Mouse (Mus musculus) embryonic facial prominence, embryonic 12.5 days (tissue): ENCODE results near the gene Ttll6. TPM values are rescaled to one million over a fixed set of nuclear protein-coding genes. Genes with fewer than 3 reads are reported as not detected.

Experiments used
- ATAC-seq: fragments of 200-750 bp; cut with Nextera tagmentation; 2 replicates; pipeline ENCODE4 v1.8.0; 2017; ENCODE audit not compliant: insufficient number of reproducible peaks, insufficient read depth, low FRiP score, low TSS enrichment
- H3K27ac ChIP-seq: fragments of 300-500 bp; sonication (generic); 2 replicates; pipeline ENCODE4 v1.5.1; 2016; ENCODE audit warnings: mild to moderate bottlenecking
- H3K27me3 ChIP-seq: fragments of 300-500 bp; sonication (generic); 2 replicates; pipeline ENCODE4 v1.6.1; 2016; ENCODE audit warnings: mild to moderate bottlenecking, moderate library complexity
- H3K36me3 ChIP-seq: fragments of 300-500 bp; sonication (generic); 2 replicates; pipeline ENCODE4 v1.6.1; 2016; ENCODE audit warnings: mild to moderate bottlenecking
- H3K4me1 ChIP-seq: fragments of 300-500 bp; sonication (generic); 2 replicates; pipeline ENCODE4 v1.6.1; 2016
- H3K4me2 ChIP-seq: fragments of 300-500 bp; sonication (generic); replicated peaks from 2 replicates; pipeline ENCODE4 v1.6.1; 2016; ENCODE audit warnings: mild to moderate bottlenecking, moderate library complexity
- H3K4me3 ChIP-seq: fragments of 300-500 bp; sonication (generic); 2 replicates; pipeline ENCODE4 v1.5.1; 2016; ENCODE audit warnings: mild to moderate bottlenecking
- H3K9ac ChIP-seq: fragments of 300-500 bp; sonication (generic); 2 replicates; pipeline ENCODE4 v1.6.1; 2016; ENCODE audit warnings: mild to moderate bottlenecking, moderate library complexity
- H3K9me3 ChIP-seq: fragments of 300-500 bp; sonication (generic); 2 replicates; pipeline ENCODE4 v1.6.1; 2016; ENCODE audit warnings: mild to moderate bottlenecking, moderate library complexity
- WGBS: fragments of 180-500 bp; shearing (Covaris S2); methylation state at CpG from one replicate; pipeline ENCODE4 v1.1.7; 2016; 5-methylcytosine and 5-hydroxymethylcytosine counted together
- polyA plus RNA-seq: library from polyadenylated mRNA; unstranded; fragments of >200 nt; fragmentation: Nextera tagmentation; extraction: Ambion mirVana; gene quantifications from 2 replicates; pipeline ENCODE4 v1.2.1, GENCODE M21; 2016

Gene Ttll6
- polyA plus RNA-seq, 1 experiment from 2014 or later, result 0.12 TPM

GRCm38 (mm10) chr11:96169016-96169415 lies 35.4 kb downstream of the Ttll6 start:
- Histone ChIP-seq H3K27me3 (peaks cover 99% of the 10 kb centered on the region), H3K27ac (no peak overlapping the region), H3K9ac (no peak overlapping the region), H3K4me2 (no peak overlapping the region), H3K4me1 (no peaks in the 10 kb centered on the region), H3K4me3 (no peak overlapping the region), H3K36me3 (no peaks in the 10 kb centered on the region), H3K9me3 (no peaks in the 10 kb centered on the region)
- no peak for ATAC-seq
- 9% methylated on average over 7 of the region's 7 CpGs for WGBS

GRCm38 (mm10) chr11:96170711-96171379 lies 37.3 kb downstream of the Ttll6 start:
- Histone ChIP-seq H3K4me1 (no peaks in the 10 kb centered on the region), H3K36me3 (no peaks in the 10 kb centered on the region), H3K9me3 (no peaks in the 10 kb centered on the region), H3K9ac (no peak overlapping the region), H3K4me3 (no peak overlapping the region), H3K4me2 (no peak overlapping the region), H3K27ac (no peak overlapping the region), H3K27me3 (peaks cover 95% of the 10 kb centered on the region)
- WGBS, result 2% methylated on average over 20 of the region's 20 CpGs
- no peak for ATAC-seq

GRCm38 (mm10) chr11:96171601-96172000 lies 38.0 kb downstream of the Ttll6 start:
- Histone ChIP-seq H3K4me1 (no peaks in the 10 kb centered on the region), H3K9ac (no peak overlapping the region)
- WGBS, result 3% methylated on average over 3 of the region's 3 CpGs

GRCm38 (mm10) chr11:96172511-96173287 lies 39.1 kb downstream of the Ttll6 start:
- H3K9me3 ChIP-seq, result no peaks in the 10 kb centered on the region
- under 1% methylated on average over 25 of the region's 25 CpGs for WGBS
- H3K4me1 ChIP-seq, result no peaks in the 10 kb centered on the region
- H3K27me3 ChIP-seq, result peaks cover 95% of the 10 kb centered on the region
- H3K4me2 ChIP-seq, result no peak overlapping the region
- no peak for ATAC-seq
- H3K36me3 ChIP-seq, result no peaks in the 10 kb centered on the region
- H3K4me3 ChIP-seq, result no peak overlapping the region
- H3K27ac ChIP-seq, result no peak overlapping the region
- H3K9ac ChIP-seq, result no peak overlapping the region

More at GRCm38 (mm10) chr11:96171601-96172000, 38.0 kb downstream of the Ttll6 start:
- Histone ChIP-seq H3K4me3 (no peak overlapping the region), H3K4me2 (no peak overlapping the region), H3K36me3 (no peaks in the 10 kb centered on the region), H3K27me3 (peaks cover 95% of the 10 kb centered on the region), H3K9me3 (no peaks in the 10 kb centered on the region), H3K27ac (no peak overlapping the region)
- ATAC-seq, result no peak

GRCm38 (mm10) chr11:96173288-96173840 lies 39.8 kb downstream of the Ttll6 start:
- Histone ChIP-seq H3K9me3 (no peaks in the 10 kb centered on the region), H3K4me2 (no peak overlapping the region), H3K4me1 (no peaks in the 10 kb centered on the region), H3K27ac (no peak overlapping the region), H3K27me3 (peaks cover 95% of the 10 kb centered on the region), H3K36me3 (no peaks in the 10 kb centered on the region), H3K9ac (no peak overlapping the region), H3K4me3 (no peak overlapping the region)
- 3% methylated on average over 16 of the region's 16 CpGs for WGBS
- no peak for ATAC-seq

GRCm38 (mm10) chr11:96174881-96175280 lies 41.3 kb downstream of the Ttll6 start:
- Histone ChIP-seq H3K9me3 (no peaks in the 10 kb centered on the region), H3K36me3 (no peaks in the 10 kb centered on the region), H3K4me3 (no peak overlapping the region), H3K4me2 (no peak overlapping the region), H3K4me1 (no peaks in the 10 kb centered on the region), H3K27ac (no peak overlapping the region), H3K27me3 (peaks cover 95% of the 10 kb centered on the region), H3K9ac (no peak overlapping the region)
- 2% methylated on average over 6 of the region's 6 CpGs for WGBS
- ATAC-seq, result no peak

- no peak overlapping the region for H3K9ac ChIP-seq
- H3K36me3 ChIP-seq, result no peaks in the 10 kb centered on the region
- H3K27ac ChIP-seq, result no peak overlapping the region
- no peak for ATAC-seq
- H3K27me3 ChIP-seq, result peaks cover 95% of the 10 kb centered on the region
- H3K4me2 ChIP-seq, result no peak overlapping the region
- 2% methylated on average over 17 of the region's 17 CpGs for WGBS
- H3K9me3 ChIP-seq, result no peaks in the 10 kb centered on the region
- H3K4me3 ChIP-seq, result no peak overlapping the region
- H3K4me1 ChIP-seq, result no peaks in the 10 kb centered on the region
These were observed 41.9 kb downstream of the Ttll6 start for GRCm38 (mm10) chr11:96175511-96175910.

GRCm38 (mm10) chr11:96175951-96176530 lies 42.5 kb downstream of the Ttll6 start:
- Histone ChIP-seq H3K4me2 (no peak overlapping the region), H3K9ac (no peak overlapping the region), H3K36me3 (no peaks in the 10 kb centered on the region), H3K27me3 (peaks cover 95% of the 10 kb centered on the region), H3K4me1 (no peaks in the 10 kb centered on the region), H3K9me3 (no peaks in the 10 kb centered on the region), H3K27ac (no peak overlapping the region), H3K4me3 (no peak overlapping the region)
- 3% methylated on average over 9 of the region's 9 CpGs for WGBS
- no peak for ATAC-seq

GRCm38 (mm10) chr11:96176841-96177240 lies 43.3 kb downstream of the Ttll6 start:
- Histone ChIP-seq H3K4me1 (no peaks in the 10 kb centered on the region), H3K9me3 (no peaks in the 10 kb centered on the region), H3K36me3 (no peaks in the 10 kb centered on the region), H3K9ac (no peak overlapping the region), H3K4me3 (no peak overlapping the region), H3K4me2 (no peak overlapping the region), H3K27me3 (peaks cover 95% of the 10 kb centered on the region), H3K27ac (no peak overlapping the region)
- no peak for ATAC-seq
- 2% methylated on average over 10 of the region's 10 CpGs for WGBS

- no peak for ATAC-seq
- Histone ChIP-seq H3K9ac (no peak overlapping the region), H3K9me3 (peaks cover 4% of the 10 kb centered on the region; the same call in 1 of the 2 replicates), H3K4me3 (no peak overlapping the region), H3K36me3 (no peaks in the 10 kb centered on the region), H3K27me3 (peaks cover 95% of the 10 kb centered on the region), H3K4me1 (no peaks in the 10 kb centered on the region), H3K27ac (no peak overlapping the region), H3K4me2 (no peak overlapping the region)
- under 1% methylated on average over 26 of the region's 27 CpGs for WGBS
These were observed 44.1 kb downstream of the Ttll6 start for GRCm38 (mm10) chr11:96177546-96178174.

- H3K4me3 ChIP-seq, result no peak overlapping the region
- no peaks in the 10 kb centered on the region for H3K36me3 ChIP-seq
- H3K9ac ChIP-seq, result no peak overlapping the region
- no peak for ATAC-seq
- H3K9me3 ChIP-seq, result peaks cover 9% of the 10 kb centered on the region
- no peak overlapping the region for H3K27ac ChIP-seq
- H3K27me3 ChIP-seq, result peaks cover 95% of the 10 kb centered on the region
- no peak overlapping the region for H3K4me2 ChIP-seq
- no peaks in the 10 kb centered on the region for H3K4me1 ChIP-seq
- under 1% methylated on average over 8 of the region's 8 CpGs for WGBS
These were observed 44.8 kb downstream of the Ttll6 start for GRCm38 (mm10) chr11:96178356-96178755.
